Mouse (Mus musculus) intestine, embryonic 14.5 days (tissue): ENCODE results near the gene Map2k4. TPM values are rescaled to one million over a fixed set of nuclear protein-coding genes. Genes with fewer than 3 reads are reported as not detected.

ENCODE experiments used
- microRNA counts: library from miRNA; unstranded; fragments of <30 nt; microRNA quantifications from one replicate; lab custom pipeline; 2016
- microRNA-seq: library from miRNA; unstranded; fragments of <30 nt; microRNA quantifications from one replicate; pipeline ENCODE4, GENCODE M21; 2016
- polyA plus RNA-seq: library from polyadenylated mRNA; unstranded; fragments of >200 nt; fragmentation: Nextera tagmentation; extraction: Ambion mirVana; gene quantifications from 2 replicates; pipeline ENCODE4 v1.2.1, GENCODE M21; 2014

Gene Map2k4
- polyA plus RNA-seq, 1 experiment from 2014 or later: 68.9 TPM

MicroRNAs encoded within 50 kb of the gene (microRNA counts, 519-probe panel; counts per million panel counts)
- microRNA mmu-miR-744 (lab: Ali Mortazavi, UCI): not detected

Small RNAs within 50 kb of the gene (microRNA-seq; reads per million reads assigned to microRNA genes)
- 8,484 reads per million, percentile 94 among the genes with 10 or more reads in this experiment for gene Mir744

Other genes starting within 250 kb of the Map2k4 start
- 14.0 and 15.1 TPM in 2 replicates for gene Zkscan6, start 18.9 kb upstream of the Map2k4 start, polyA plus RNA-seq